In the genomic region with DNA sequence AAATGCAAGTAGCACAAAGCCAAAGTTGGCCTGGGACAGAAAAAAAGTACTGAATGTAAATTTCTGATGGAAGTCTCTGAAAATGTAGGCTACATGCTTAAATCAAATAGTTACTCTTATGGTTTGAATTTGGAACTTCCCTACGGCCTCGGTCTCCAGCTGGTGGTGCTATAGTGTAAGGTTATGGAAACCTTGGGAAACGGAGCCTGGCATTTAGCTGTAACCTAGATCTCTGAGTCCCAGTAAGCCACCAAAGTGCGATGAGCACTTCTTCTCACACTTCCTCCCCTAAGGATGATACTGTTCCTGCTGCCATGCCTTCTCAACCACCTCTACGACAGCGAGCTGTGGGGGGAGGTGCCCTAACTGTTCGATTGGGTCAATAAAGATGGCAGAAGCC, we compare ENCODE assay signal across 15 mouse cellular contexts.
"Had no signal": no experiment of that assay in that cellular context is flagged by ENCODE, and none has a peak within 500 bp of the region (broad histone marks: within the 10 kb centered on the region; RNA-seq: fewer than 3 reads in every experiment).

No protein-coding gene starts in this region.

- H3K27me3 ChIP-seq: liver, embryonic 13.5 days; midbrain, embryonic 15.5 days; neural tube, embryonic 13.5 days had no signal

- DNase-seq: kidney, adult 2 months; kidney, postnatal 25 days; liver, embryonic 13.5 days; lung, adult 2 months; lung, postnatal 14 days; lung, postnatal 4 days; retina, postnatal 1 day; right cerebral cortex, postnatal 4 days; thymus, postnatal 36 days had no signal

- H3K4me2 ChIP-seq: liver, embryonic 13.5 days; midbrain, embryonic 11.5 days; midbrain, embryonic 15.5 days; neural tube, embryonic 13.5 days had no signal

- H3K27ac ChIP-seq: kidney, postnatal 0 days; liver, embryonic 13.5 days; midbrain, embryonic 15.5 days; neural tube, embryonic 13.5 days; stomach, postnatal 0 days had no signal

- H3K9me3 ChIP-seq: liver, embryonic 13.5 days; midbrain, embryonic 15.5 days; neural tube, embryonic 13.5 days had no signal

- H3K9ac ChIP-seq: liver, embryonic 13.5 days; midbrain, embryonic 15.5 days; neural tube, embryonic 13.5 days had no signal

- H3K36me3 ChIP-seq: liver, embryonic 13.5 days; midbrain, embryonic 15.5 days; neural tube, embryonic 13.5 days had no signal

- ATAC-seq: midbrain, embryonic 15.5 days had no signal

- H3K4me1 ChIP-seq: liver, embryonic 13.5 days; midbrain, embryonic 15.5 days had no signal

- H3K4me3 ChIP-seq: liver, embryonic 13.5 days; midbrain, embryonic 15.5 days; myocyte; neural tube, embryonic 13.5 days had no signal
